Mouse (Mus musculus) B cell, adult 2 months (primary cell): ENCODE data around the gene Ankrd52.

Experiments used
- DNase-seq, 2 experiments: peaks; one replicate each; pipeline ENCODE4 v3.0.0; 2022

Gene Ankrd52

DNA sequence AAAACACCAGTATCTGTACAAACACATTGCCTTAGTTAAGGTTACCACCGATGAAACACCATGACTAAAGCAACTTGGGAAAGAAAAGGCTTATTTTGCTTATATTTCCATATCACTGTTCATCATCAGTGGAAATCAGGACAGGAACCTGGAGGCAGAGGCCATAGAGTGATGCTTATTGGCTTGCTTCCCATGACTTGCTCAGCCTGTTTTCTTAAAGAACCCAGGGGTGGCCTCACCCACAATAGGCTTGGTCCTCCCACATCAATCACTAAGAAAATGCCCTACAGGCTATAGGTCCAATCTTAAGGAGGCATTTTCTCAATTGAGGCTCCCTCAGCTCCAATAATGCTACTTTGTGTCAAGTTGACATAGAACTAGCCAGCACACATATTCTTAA is 65.8 kb downstream of the Ankrd52 start:
- DNase-seq, result no peak

DNA sequence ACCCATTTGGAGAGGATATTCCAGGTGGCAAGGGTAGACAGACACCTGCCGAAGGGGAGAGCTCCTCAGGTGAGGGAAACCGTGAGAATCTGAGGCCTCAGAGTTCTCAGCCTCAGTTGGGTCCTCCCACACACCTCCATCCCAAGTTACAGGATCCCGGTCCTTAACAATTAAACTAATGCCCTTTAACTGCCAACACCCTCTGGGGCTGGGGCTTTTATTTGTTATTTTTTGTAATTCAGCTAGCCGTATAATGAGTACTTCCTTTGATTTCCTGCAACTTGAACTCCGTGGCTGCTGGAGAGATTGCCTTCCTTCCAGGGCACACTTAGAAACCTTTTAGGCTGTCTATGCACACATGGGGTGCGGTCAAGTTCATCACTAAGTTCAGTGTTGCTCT is 67.4 kb downstream of the Ankrd52 start:
- no peak for DNase-seq

GRCm38 (mm10) chr10:128445407-128445806 is 68.5 kb downstream of the Ankrd52 start:
- no peak for DNase-seq

DNA sequence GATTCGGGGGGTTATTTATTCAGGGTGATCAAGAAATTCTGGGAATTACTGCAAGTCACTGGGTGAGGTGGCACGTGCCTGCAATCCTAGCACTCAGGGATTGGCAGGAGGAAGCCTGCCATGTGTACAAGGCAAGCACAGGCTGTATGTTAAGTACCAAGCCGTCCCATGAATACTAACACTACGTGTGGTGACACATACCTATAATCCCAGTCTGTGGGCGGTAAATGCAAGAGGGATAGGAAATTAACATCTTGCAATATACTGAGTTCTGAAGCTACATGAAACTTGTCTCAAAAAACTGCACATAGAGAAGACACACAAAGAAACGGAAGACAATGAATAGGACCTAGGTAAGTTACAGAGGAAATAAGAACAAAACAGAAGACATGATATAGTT is 74.1 kb downstream of the Ankrd52 start:
- no peak for DNase-seq

GRCm38 (mm10) chr10:128454471-128454870 is 77.6 kb downstream of the Ankrd52 start:
- no peak for DNase-seq

DNA sequence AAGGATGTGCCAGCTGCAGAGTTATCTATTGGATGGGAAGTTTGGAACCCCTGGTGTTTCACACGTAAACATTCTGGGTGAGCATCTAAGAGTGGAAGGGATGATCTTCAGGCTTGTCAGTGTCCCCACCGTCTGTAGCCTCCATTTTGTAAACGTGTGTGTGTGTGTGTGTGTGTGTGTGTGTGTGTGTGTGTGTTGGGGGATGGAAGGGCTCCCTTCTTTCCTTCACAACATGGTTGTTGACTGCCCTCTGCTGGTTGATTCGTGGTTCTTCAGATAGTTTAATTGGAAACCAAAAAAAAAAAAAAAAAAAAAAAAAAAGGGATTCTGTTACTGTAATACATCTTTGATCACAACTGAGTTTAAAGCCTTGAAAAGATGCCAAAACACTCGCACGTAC is 78.4 kb downstream of the Ankrd52 start:
- peak; percentile 84 to 86 for DNase-seq

GRCm38 (mm10) chr10:128457676-128458075 is 80.8 kb downstream of the Ankrd52 start:
- DNase-seq, result no peak
